Mouse (Mus musculus): ENCODE measurements at regions not wholly inside any gene's neighbourhood (a gene's known extent, or its start where the extent isn't known, plus 50 kb on each side); places are given as distances from the start of the nearest gene placed in this dataset.
A peak's percentile ranks its signal among the peaks of the same experiment; 100 is the strongest.

- intact Hi-C loops (cut with DNase I) = no loop called here
- no peak for DNase-seq
Measured at GRCm38 (mm10) chr6:120614526-120614925, 51.6 kb upstream of the Cecr2 start.

GRCm38 (mm10) chr6:120612346-120612745, 53.8 kb upstream of the Cecr2 start:
- intact Hi-C loops (cut with DNase I) = no loop called here
- no peak for DNase-seq

- intact Hi-C loops (cut with DNase I) = no loop called here
- no peak for DNase-seq
Measured at GRCm38 (mm10) chr6:120609858-120610257, 56.3 kb upstream of the Cecr2 start.

- DNase-seq = no peak
- intact Hi-C loops (cut with DNase I) = no loop called here
Measured at GRCm38 (mm10) chr6:120605471-120605870, 60.7 kb upstream of the Cecr2 start.

- no peak for DNase-seq
- intact Hi-C loops (cut with DNase I) = loop anchor here (5.0 kb wide), 2 partner anchors 63 to 133 kb away; partner anchors contain the start of gene Cecr2
Measured at GRCm38 (mm10) chr6:120604020-120604958, 61.9 kb upstream of the Cecr2 start.

GRCm38 (mm10) chr6:120603454-120603853, 62.7 kb upstream of the Cecr2 start:
- intact Hi-C loops (cut with DNase I) = loop anchor here (5.0 kb wide), 2 partner anchors 64 to 134 kb away; partner anchors contain the start of gene Cecr2
- DNase-seq = peak; percentile 37 to 41

GRCm38 (mm10) chr6:120600376-120600775, 65.8 kb upstream of the Cecr2 start:
- no peak for DNase-seq

GRCm38 (mm10) chr6:120598471-120598870, 67.4 kb upstream of the Hdhd5 start:
- DNase-seq = no peak
- intact Hi-C loops (cut with DNase I) = loop anchor here (5.0 kb wide), 1 partner anchor 61 kb away; no protein-coding TSS in a partner anchor

More at GRCm38 (mm10) chr6:120600376-120600775, 65.8 kb upstream of the Cecr2 start:
- intact Hi-C loops (cut with DNase I) = loop anchor here (5.0 kb wide), 2 partner anchors 67 to 137 kb away; partner anchors contain the start of gene Cecr2

- intact Hi-C loops (cut with DNase I) = loop anchor here (5.0 kb wide), 1 partner anchor 61 kb away; no protein-coding TSS in a partner anchor
- DNase-seq = no peak
Measured at GRCm38 (mm10) chr6:120597887-120598286, 66.8 kb upstream of the Hdhd5 start.

- DNase-seq = no peak
- intact Hi-C loops (cut with DNase I) = loop anchor here (5.0 kb wide), 1 partner anchor 59 kb away; no protein-coding TSS in a partner anchor
Measured at GRCm38 (mm10) chr6:120596717-120597116, 65.6 kb upstream of the Hdhd5 start.

GRCm38 (mm10) chr6:120594463-120594862, 63.3 kb upstream of the Hdhd5 start:
- intact Hi-C loops (cut with DNase I) = no loop called here
- no peak for DNase-seq

GRCm38 (mm10) chr6:120592705-120593104, 61.6 kb upstream of the Hdhd5 start:
- DNase-seq = no peak
- intact Hi-C loops (cut with DNase I) = no loop called here

- intact Hi-C loops (cut with DNase I) = no loop called here
- peak; percentile 8 to 26 for DNase-seq
Measured at GRCm38 (mm10) chr6:120592031-120592681, 61.0 kb upstream of the Hdhd5 start.

GRCm38 (mm10) chr6:120590191-120590590, 59.1 kb upstream of the Hdhd5 start:
- intact Hi-C loops (cut with DNase I) = no loop called here
- DNase-seq = peak; percentile 21 to 32

GRCm38 (mm10) chr6:120588701-120589659, 57.9 kb upstream of the Hdhd5 start:
- DNase-seq = peak in 1 of 2 experiments; percentile 28
- intact Hi-C loops (cut with DNase I) = no loop called here

GRCm38 (mm10) chr6:120585941-120586280, 54.8 kb upstream of the Hdhd5 start:
- DNase-seq = no peak
- intact Hi-C loops (cut with DNase I) = no loop called here

- DNase-seq = peak in 1 of 2 experiments; percentile 13
Measured at GRCm38 (mm10) chr6:120585118-120585940, 54.2 kb upstream of the Hdhd5 start.

GRCm38 (mm10) chr6:120581748-120582147, 50.6 kb upstream of the Hdhd5 start:
- intact Hi-C loops (cut with DNase I) = no loop called here
- no peak for DNase-seq

More at GRCm38 (mm10) chr6:120585118-120585940, 54.2 kb upstream of the Hdhd5 start:
- intact Hi-C loops (cut with DNase I) = no loop called here
